Mouse (Mus musculus): Measurements from ENCODE around the gene Fubp1.

DNA sequence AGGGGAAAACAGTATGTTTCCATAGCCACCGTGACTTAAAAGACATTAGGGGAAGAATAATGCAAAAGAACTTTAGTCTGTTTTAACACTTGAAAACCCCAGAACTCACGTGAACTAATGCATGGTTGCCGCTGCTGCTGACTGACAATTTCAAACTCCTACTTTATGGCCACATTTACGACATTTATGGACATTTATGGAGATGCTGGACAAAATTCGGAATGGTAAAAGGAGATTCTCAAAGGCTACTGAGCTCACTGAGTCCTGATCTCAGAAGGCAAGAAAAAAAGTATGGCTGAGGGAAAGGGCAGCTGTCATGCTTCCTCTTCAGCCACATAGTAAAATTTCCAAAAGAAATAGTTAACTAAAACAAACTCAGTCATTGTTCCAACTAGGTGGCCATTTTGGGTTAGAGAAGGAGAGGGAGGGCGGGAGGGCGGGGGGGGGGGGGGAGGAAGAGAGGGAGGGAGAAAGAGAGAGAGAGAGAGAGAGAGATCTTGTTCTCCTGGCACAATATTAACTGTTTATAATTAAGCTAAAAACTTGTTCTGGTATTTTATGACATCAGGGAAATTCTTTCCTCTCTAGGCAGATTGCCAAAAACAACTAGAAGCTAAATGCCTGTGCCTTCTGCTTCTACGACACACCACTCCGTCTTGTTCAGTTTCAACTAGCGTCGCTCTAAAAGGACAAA is 17.8 kb upstream of the Fubp1 start:
- no peak for TF ChIP-seq CTCF (IDR thresholded peaks at IDR 0.05; ENCODE audit: borderline replicate concordance, insufficient read depth, low read length)
- TF ChIP-seq POLR2A (IDR thresholded peaks at IDR 0.05; ENCODE audit: low read depth, low read length): 0 out of 2 replicates have a peak, but pooled peaks have one; percentile 36
